Mouse (Mus musculus) MEL (cell line): ENCODE measurements around the gene Sowahb. TPM values are rescaled to one million over a fixed set of nuclear protein-coding genes. Genes with fewer than 3 reads are reported as not detected.

Source experiments
- DNase-seq: peaks from one replicate; pipeline ENCODE4 v3.0.0; 2011; ENCODE audit warnings: low read depth, low spot score
- H3K27ac ChIP-seq: 2 replicates; pipeline ENCODE4 v1.5.1; 2012; ENCODE audit warnings: low read depth, mild to moderate bottlenecking, control low read depth, low read length, moderate library complexity; ENCODE audit not compliant: control insufficient read depth
- H3K27me3 ChIP-seq, 2 experiments: fragments of 150-350 bp in 1 of 2; sonication (generic) in 1 of 2; 2 replicates each; pipeline ENCODE4 v1.6.1; 2012; ENCODE audit warnings: low read length in 2 of 2, mild to moderate bottlenecking in 2 of 2, improper control_type of control experiment in 1 of 2, moderate library complexity in 1 of 2; ENCODE audit not compliant: insufficient read depth in 2 of 2, control insufficient read depth in 1 of 2
- H3K36me3 ChIP-seq, 2 experiments: 2 replicates each; pipeline ENCODE4 v1.6.1; 2012 to 2014; ENCODE audit warnings: low read length in 2 of 2, improper control_type of control experiment in 1 of 2, inconsistent platforms in 1 of 2, mild to moderate bottlenecking in 1 of 2; ENCODE audit not compliant: insufficient read depth in 2 of 2, control insufficient read depth in 1 of 2
- H3K4me1 ChIP-seq, 2 experiments: fragments of 150-350 bp in 1 of 2; sonication (generic) in 1 of 2; 2 replicates each; pipeline ENCODE4 v1.6.1; 2012; ENCODE audit warnings: low read length in 2 of 2, improper control_type of control experiment in 1 of 2, mild to moderate bottlenecking in 1 of 2; ENCODE audit not compliant: insufficient read depth in 2 of 2, control insufficient read depth in 1 of 2
- H3K4me3 ChIP-seq, 2 experiments: fragments of 150-350 bp in 1 of 2; sonication (generic) in 1 of 2; 2 replicates each; pipeline ENCODE4 v1.5.1; 2012; ENCODE audit warnings: low read depth in 2 of 2, low read length in 2 of 2, mild to moderate bottlenecking in 2 of 2, moderate library complexity in 2 of 2, control low read depth in 1 of 2, improper control_type of control experiment in 1 of 2; ENCODE audit not compliant: control insufficient read depth in 1 of 2, insufficient read depth in 1 of 2
- H3K79me2 ChIP-seq: 2 replicates; pipeline ENCODE4 v1.6.1; 2012; ENCODE audit warnings: mild to moderate bottlenecking, low read length, moderate library complexity; ENCODE audit not compliant: control insufficient read depth, poor library complexity, insufficient read depth
- H3K9ac ChIP-seq: 2 replicates; pipeline ENCODE4 v1.6.1; 2012; ENCODE audit warnings: low read depth, mild to moderate bottlenecking, control low read depth, low read length, moderate library complexity; ENCODE audit not compliant: control insufficient read depth, poor library complexity, severe bottlenecking
- H3K9me3 ChIP-seq: fragments of 150-350 bp; sonication (generic); replicated peaks from 2 replicates; pipeline ENCODE4 v1.6.1; 2012; ENCODE audit warnings: mild to moderate bottlenecking, low read length, improper control_type of control experiment, moderate library complexity; ENCODE audit not compliant: insufficient read depth
- BHLHE40 ChIP-seq: IDR thresholded peaks from 2 replicates; pipeline ENCODE4 v1.6.1; 2012; ENCODE audit warnings: low read depth, mild to moderate bottlenecking, inconsistent platforms, low read length, improper control_type of control experiment, borderline replicate concordance
- E2F4 ChIP-seq: IDR thresholded peaks from 2 replicates; pipeline ENCODE4 v1.6.1; 2011; ENCODE audit warnings: low read depth, low read length, improper control_type of control experiment, borderline replicate concordance
- ELF1 ChIP-seq: IDR thresholded peaks from 2 replicates; pipeline ENCODE4 v1.6.1; 2014; ENCODE audit warnings: low read depth, mild to moderate bottlenecking, inconsistent platforms, low read length, improper control_type of control experiment, moderate library complexity
- GABPA ChIP-seq: IDR thresholded peaks from 2 replicates; pipeline ENCODE4 v1.6.1; 2012; ENCODE audit warnings: low read depth, mild to moderate bottlenecking, inconsistent platforms, low read length, improper control_type of control experiment, moderate library complexity
- GATA1 ChIP-seq: IDR thresholded peaks from 2 replicates; pipeline ENCODE4 v1.6.1; 2011; ENCODE audit warnings: low read depth, low read length, improper control_type of control experiment
- JUND ChIP-seq: IDR thresholded peaks from 2 replicates; pipeline ENCODE4 v1.6.1; 2011; ENCODE audit warnings: low read depth, mild to moderate bottlenecking, improper control_type of control experiment, low read length
- MAX ChIP-seq: IDR thresholded peaks from 2 replicates; pipeline ENCODE4 v1.6.1; 2011; ENCODE audit warnings: low read length, improper control_type of control experiment
- NELFE ChIP-seq: IDR thresholded peaks from 2 replicates; pipeline ENCODE4 v1.6.1; 2011; ENCODE audit warnings: low read depth, low read length, improper control_type of control experiment
- NRF1 ChIP-seq: IDR thresholded peaks from 2 replicates; pipeline ENCODE4 v1.6.1; 2014; ENCODE audit warnings: low read depth, mild to moderate bottlenecking, inconsistent platforms, low read length, improper control_type of control experiment, moderate library complexity; ENCODE audit not compliant: poor library complexity, insufficient read depth, severe bottlenecking
- POLR2A ChIP-seq, 2 experiments: IDR thresholded peaks; 2 replicates each; pipeline ENCODE4 v1.6.1; 2011 to 2012; ENCODE audit warnings: low read length in 2 of 2, mild to moderate bottlenecking in 2 of 2, control low read depth in 1 of 2, improper control_type of control experiment in 1 of 2, low read depth in 1 of 2, moderate library complexity in 1 of 2; ENCODE audit not compliant: control insufficient read depth in 1 of 2, insufficient read depth in 1 of 2, poor library complexity in 1 of 2
- POLR2AphosphoS2 ChIP-seq: IDR thresholded peaks from 2 replicates; pipeline ENCODE4 v1.6.1; 2011; ENCODE audit warnings: low read length, improper control_type of control experiment
- POLR2AphosphoS5 ChIP-seq: IDR thresholded peaks from 2 replicates; pipeline ENCODE4 v1.6.1; 2012; ENCODE audit warnings: low read depth, borderline replicate concordance, mild to moderate bottlenecking, inconsistent platforms, low read length, moderate library complexity, mixed read lengths
- SIN3A ChIP-seq: IDR thresholded peaks from 2 replicates; pipeline ENCODE4 v1.6.1; 2012; ENCODE audit warnings: low read length, improper control_type of control experiment, inconsistent platforms
- SMC3 ChIP-seq: IDR thresholded peaks from 2 replicates; pipeline ENCODE4 v1.6.1; 2011; ENCODE audit warnings: low read depth, low read length, improper control_type of control experiment
- TBP ChIP-seq: IDR thresholded peaks from 2 replicates; pipeline ENCODE4 v1.8.0; 2011; ENCODE audit warnings: low read depth, low read length, improper control_type of control experiment
- TCF12 ChIP-seq: IDR thresholded peaks from 2 replicates; pipeline ENCODE4 v1.6.1; 2014; ENCODE audit warnings: low read depth, mild to moderate bottlenecking, inconsistent platforms, low read length, improper control_type of control experiment, moderate library complexity
- USF1 ChIP-seq: IDR thresholded peaks from 2 replicates; pipeline ENCODE4 v1.6.1; 2014; ENCODE audit warnings: low read depth, mild to moderate bottlenecking, inconsistent platforms, low read length, improper control_type of control experiment, moderate library complexity
- ZKSCAN1 ChIP-seq: IDR thresholded peaks from 2 replicates; pipeline ENCODE4 v1.6.1; 2012; ENCODE audit warnings: low read depth, mild to moderate bottlenecking, inconsistent platforms, low read length, improper control_type of control experiment, moderate library complexity
- ZMIZ1 ChIP-seq: IDR thresholded peaks from 2 replicates; pipeline ENCODE4 v1.6.1; 2012; ENCODE audit warnings: low read depth, mild to moderate bottlenecking, inconsistent platforms, low read length, improper control_type of control experiment, moderate library complexity
- ZNF384 ChIP-seq: IDR thresholded peaks from 2 replicates; pipeline ENCODE4 v1.6.1; 2012; ENCODE audit warnings: low read depth, mild to moderate bottlenecking, inconsistent platforms, low read length, improper control_type of control experiment
- polyA plus RNA-seq, 2 experiments: library from polyadenylated mRNA; stranded (reverse) in 1 of 2; unstranded in 1 of 2; fragments of >175 nt in 1 of 2; fragments of >200 nt in 1 of 2; gene quantifications; 2 replicates each; pipeline versions ENCODE4 v1.2.1 to v1.2.4; 2012; ENCODE audit warnings: low replicate concordance in 2 of 2, low read depth in 1 of 2; ENCODE audit not compliant: insufficient read length in 2 of 2, insufficient read depth in 1 of 2, missing spikeins in 1 of 2
- total RNA-seq: library from RNA; depleted of rRNA; stranded (reverse); fragments of 300-350 nt; gene quantifications from 2 replicates; pipeline ENCODE4 v1.2.3, GENCODE M21; 2012; rRNA removed

Sowahb gene
- total RNA-seq (not detected in 2 replicates), polyA plus RNA-seq (not detected)

DNA sequence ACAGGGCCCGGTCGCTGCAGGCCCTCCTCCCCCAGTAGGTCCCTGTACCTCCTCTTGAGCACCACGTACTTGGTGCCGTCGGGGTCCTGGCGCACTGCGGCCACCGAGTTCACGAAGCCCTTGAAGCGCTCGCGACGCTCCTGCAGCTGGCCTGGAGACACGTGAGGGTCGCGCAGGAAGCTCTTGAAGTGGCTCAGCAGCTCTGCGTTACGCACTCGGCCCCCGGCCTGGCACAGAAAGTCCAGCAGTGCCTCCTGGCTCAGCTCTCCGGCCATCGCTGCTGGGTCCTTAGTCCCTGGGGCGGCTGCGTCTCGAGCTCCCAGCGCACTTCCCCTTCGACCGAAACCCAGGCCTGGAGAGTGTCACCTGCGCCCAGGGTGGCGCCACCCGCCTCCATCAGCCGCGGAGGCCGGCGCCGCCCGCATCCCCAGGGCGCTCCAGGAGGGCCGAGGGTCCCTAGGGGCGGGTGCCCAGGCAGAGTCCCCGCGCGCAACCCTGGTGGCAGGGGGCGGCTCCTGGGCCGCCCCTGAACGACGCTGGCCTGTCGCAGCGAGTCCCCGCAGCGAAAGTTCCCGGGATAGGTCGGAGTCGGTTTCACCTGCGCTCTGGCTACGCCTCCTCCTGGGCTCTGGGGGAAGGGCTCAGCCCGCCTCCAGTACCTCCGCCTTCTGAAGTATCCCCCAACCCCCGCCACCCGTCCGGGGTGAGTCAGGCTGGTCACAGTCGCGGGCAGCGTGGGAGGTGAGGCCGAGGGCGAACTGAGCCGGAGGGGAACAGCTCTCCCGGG, at the start of gene Sowahb:
Gene Sowahb, minus strand, starts transcription at position 439 of the 787 bp plus-strand sequence.
- no peaks in the 10 kb centered on the region for H3K27me3 ChIP-seq
- no peaks in the 10 kb centered on the region for H3K9me3 ChIP-seq
- TF ChIP-seq ELF1, result no peak
- no peak for TF ChIP-seq GABPA
- TF ChIP-seq POLR2AphosphoS2, result no peak
- no peak for TF ChIP-seq POLR2A (IDR thresholded peaks at IDR 0.05; ENCODE audit: control insufficient read depth in 1 of 2, insufficient read depth in 1 of 2, low read depth in 1 of 2, low read length in 2 of 2, poor library complexity in 1 of 2)
- TF ChIP-seq BHLHE40, result no peak
- TF ChIP-seq USF1, result no peak
- TF ChIP-seq GATA1, result no peak
- no peak for TF ChIP-seq JUND
- no peak for TF ChIP-seq ZMIZ1
- no peak for TF ChIP-seq SMC3
- no peak for TF ChIP-seq ZKSCAN1
- no peak for TF ChIP-seq ZNF384
- TF ChIP-seq POLR2AphosphoS5, result no peak
- no peak for TF ChIP-seq E2F4
- TF ChIP-seq TCF12, result no peak
- no peak for DNase-seq
- no peaks in the 10 kb centered on the region for H3K4me1 ChIP-seq
- no peaks in the 10 kb centered on the region for H3K36me3 ChIP-seq
- H3K4me3 ChIP-seq, result no peak within 1 kb of the TSS
- no peaks in the 10 kb centered on the region for H3K79me2 ChIP-seq
- no peak within 1 kb of the TSS for H3K9ac ChIP-seq
- no peak within 1 kb of the TSS for H3K27ac ChIP-seq

DNA sequence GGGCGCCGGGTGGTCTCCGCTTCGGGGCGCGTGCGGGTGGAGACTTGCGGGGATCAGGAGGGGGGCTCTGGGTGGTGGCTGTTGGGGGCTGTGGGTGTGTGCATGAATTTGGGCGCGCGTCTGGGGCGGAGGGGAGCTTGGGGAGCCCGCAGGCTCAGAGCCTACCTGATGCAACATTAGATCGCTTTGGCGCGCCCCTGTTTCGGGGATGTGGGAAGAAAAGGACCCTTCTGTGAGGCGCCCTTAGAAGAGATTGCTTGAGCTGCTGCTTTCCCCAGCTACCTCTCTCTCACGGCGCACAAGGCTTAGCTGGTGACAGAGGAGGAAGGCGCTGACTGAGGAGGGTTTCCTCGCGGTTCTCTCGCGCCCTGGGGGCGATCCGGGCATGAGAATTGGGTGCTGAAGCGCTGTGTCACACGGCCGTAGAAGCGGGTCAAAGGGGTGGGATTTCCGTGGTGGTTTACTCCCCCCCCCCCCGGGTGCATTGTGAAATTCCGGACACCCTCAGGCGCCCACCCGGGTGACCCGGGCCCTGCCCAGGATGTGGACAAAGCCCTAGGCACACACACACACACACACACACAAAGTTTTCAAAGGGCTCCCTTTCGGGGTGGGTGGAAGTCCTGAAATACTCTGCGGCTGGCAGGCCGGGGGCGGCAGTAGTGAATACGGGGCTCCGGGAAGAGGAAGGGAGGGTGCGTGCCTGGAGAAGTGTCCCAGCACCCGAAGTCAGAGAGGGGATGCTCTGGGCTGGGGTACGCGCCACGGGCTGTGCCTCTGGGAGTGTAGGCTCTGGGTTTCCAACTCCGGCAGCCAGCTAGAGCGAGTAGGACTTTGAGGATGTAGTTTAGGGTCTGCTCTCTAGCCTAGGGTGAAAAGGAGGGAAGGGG, 49.1 kb upstream of the Sowahb start:
- no peaks in the 10 kb centered on the region for H3K27me3 ChIP-seq
- peaks cover 0 to 22% of the 10 kb centered on the region in 2 experiments; a peak in 2 of 4 replicates for H3K4me1 ChIP-seq
- peak overlapping the region; percentile 96 for H3K9ac ChIP-seq
- no peak for TF ChIP-seq MAX
- no peak for TF ChIP-seq BHLHE40
- no peak for TF ChIP-seq NELFE
- peak; percentile 63 for TF ChIP-seq SIN3A
- no peak for TF ChIP-seq SMC3
- TF ChIP-seq NRF1, result no peak
- TF ChIP-seq E2F4, result no peak
- TF ChIP-seq TBP, result no peak
- TF ChIP-seq, all 39 proteins: peak for 1
- Histone ChIP-seq H3K79me2 (peaks cover 56% of the 10 kb centered on the region), H3K9me3 (no peaks in the 10 kb centered on the region), H3K27ac (peak overlapping the region; percentile 75), H3K36me3 (peaks cover 0 to 20% of the 10 kb centered on the region in 2 experiments; a peak in 3 of 4 replicates), H3K4me3 (peak overlapping the region; percentile 95 to 99)
- DNase-seq, result peak; percentile 76
